Mouse (Mus musculus) left cerebral cortex, postnatal 10 days (tissue): Measurements from ENCODE around the gene Elp1. TPM values are rescaled to one million over a fixed set of nuclear protein-coding genes. Genes with fewer than 3 reads are reported as not detected.

ENCODE experiments used
- DNase-seq, 2 experiments: peaks; one replicate each; pipeline ENCODE4 v3.0.0; 2021 to 2022; ENCODE audit warnings: low spot score in 2 of 2, mixed read lengths in 1 of 2; ENCODE audit errors: extremely low spot score in 1 of 2
- intact Hi-C: fragments of 180-260 bp; cut with DNase I; formaldehyde crosslinking; loops from one replicate; pipeline ENCODE4 v1.15.1; 2025
- total RNA-seq, 2 experiments: library from RNA; stranded (reverse); gene quantifications; 2 replicates each; pipeline ENCODE4 v1.2.3; 2021

Gene Elp1
- total RNA-seq, 2 experiments from 2014 or later = 82.9 to 86.3 TPM

- DNase-seq = no peak
- intact Hi-C loops = no loop called here
Observed at GRCm38 (mm10) chr4:56802669-56803150, 579 bp upstream of the Elp1 start.

- DNase-seq = no peak
- intact Hi-C loops = loop anchor here (5.0 kb wide), 1 partner anchor 34 kb away; no protein-coding TSS in a partner anchor
Observed at GRCm38 (mm10) chr4:56791373-56791772, 10.8 kb downstream of the Elp1 start.

GRCm38 (mm10) chr4:56771065-56771464 lies 31.1 kb downstream of the Elp1 start:
- intact Hi-C loops = no loop called here
- DNase-seq = no peak

- DNase-seq = no peak
- intact Hi-C loops = no loop called here
Observed at GRCm38 (mm10) chr4:56768913-56769312, 33.2 kb downstream of the Elp1 start.

- DNase-seq = no peak
- intact Hi-C loops = no loop called here
Observed at GRCm38 (mm10) chr4:56767861-56768284, 34.3 kb downstream of the Elp1 start.

- intact Hi-C loops = loop anchor here (5.0 kb wide), 1 partner anchor 35 kb away; no protein-coding TSS in a partner anchor
- no peak for DNase-seq
Observed at GRCm38 (mm10) chr4:56757693-56758092, 44.4 kb downstream of the Elp1 start.

- DNase-seq = no peak
- intact Hi-C loops = loop anchor here (5.0 kb wide), 1 partner anchor 35 kb away; no protein-coding TSS in a partner anchor
Observed at GRCm38 (mm10) chr4:56756966-56757600, 45.0 kb downstream of the Elp1 start.

GRCm38 (mm10) chr4:56756021-56756420 lies 46.1 kb downstream of the Elp1 start:
- intact Hi-C loops = loop anchor here (5.0 kb wide), 1 partner anchor 36 kb away; no protein-coding TSS in a partner anchor
- no peak for DNase-seq

GRCm38 (mm10) chr4:56747456-56747855 lies 54.7 kb downstream of the Elp1 start:
- no peak for DNase-seq
- intact Hi-C loops = no loop called here

GRCm38 (mm10) chr4:56746345-56746744 lies 55.8 kb downstream of the Elp1 start:
- DNase-seq = no peak
- intact Hi-C loops = no loop called here

GRCm38 (mm10) chr4:56743363-56744195 lies 58.6 kb downstream of the Elp1 start, which contains the start of gene Actl7a:
Actl7a (plus strand) TSS chr4:56743413.
- intact Hi-C loops = no loop called here
- DNase-seq = no peak

GRCm38 (mm10) chr4:56742698-56743097 lies 59.4 kb downstream of the Elp1 start:
- DNase-seq = no peak
- intact Hi-C loops = no loop called here

- no peak for DNase-seq
- intact Hi-C loops = no loop called here
Observed at GRCm38 (mm10) chr4:56741041-56741493, 61.1 kb downstream of the Elp1 start, which contains the start of gene Actl7b. Actl7b (minus strand) TSS chr4:56741443.

- no peak for DNase-seq
- intact Hi-C loops = no loop called here
Observed at GRCm38 (mm10) chr4:56740611-56741010, 61.5 kb downstream of the Elp1 start.

- DNase-seq = peak in 1 of 2 experiments; percentile 30
- intact Hi-C loops = no loop called here
Observed at GRCm38 (mm10) chr4:56740020-56740485, 62.1 kb downstream of the Elp1 start, which contains the start of gene Gm26657. Gm26657 (plus strand) TSS chr4:56740070.

GRCm38 (mm10) chr4:56725839-56726238 lies 76.3 kb downstream of the Elp1 start:
- intact Hi-C loops = no loop called here
- DNase-seq = peak in 1 of 2 experiments; percentile 38

- DNase-seq = peak in 1 of 2 experiments; percentile 2
- intact Hi-C loops = no loop called here
Observed at GRCm38 (mm10) chr4:56723237-56723636, 78.9 kb downstream of the Elp1 start.

GRCm38 (mm10) chr4:56722346-56722745 lies 79.8 kb downstream of the Elp1 start:
- intact Hi-C loops = no loop called here

GRCm38 (mm10) chr4:56721469-56721868 lies 80.7 kb downstream of the Elp1 start:
- intact Hi-C loops = no loop called here
- DNase-seq = peak in 1 of 2 experiments; percentile 43

More at GRCm38 (mm10) chr4:56722346-56722745, 79.8 kb downstream of the Elp1 start:
- DNase-seq = peak in 1 of 2 experiments; percentile 5
